Mouse (Mus musculus) adrenal gland, adult 2 months (tissue): ENCODE results near the gene St6galnac3. TPM values are rescaled to one million over a fixed set of nuclear protein-coding genes. Genes with fewer than 3 reads are reported as not detected.
"Not testable (repeated sequence)": the region's sequence is repeated elsewhere in the genome, so short reads cannot be mapped to it uniquely, and the experiment has no call there.

Experiments
- DNase-seq: peaks from one replicate; pipeline ENCODE4 v3.0.0; 2021
- polyA plus RNA-seq: library from polyadenylated mRNA; depleted of rRNA; stranded (reverse); fragments of >200 nt; gene quantifications from 2 replicates; pipeline ENCODE4 v1.2.3, GENCODE M21; 2012
- total RNA-seq, 2 experiments: library from RNA; stranded (reverse); gene quantifications; 2 replicates each; pipeline ENCODE4 v1.2.3; 2021

Gene St6galnac3
- total and polyA plus RNA-seq, 3 experiments: 0.40 to 16.9 (median 7.9) TPM

GRCm38 (mm10) chr3:153407698-153408097 is 317.3 kb downstream of the St6galnac3 start:
- DNase-seq: no peak

GRCm38 (mm10) chr3:153406858-153407257 is 318.1 kb downstream of the St6galnac3 start:
- no peak for DNase-seq

DNA sequence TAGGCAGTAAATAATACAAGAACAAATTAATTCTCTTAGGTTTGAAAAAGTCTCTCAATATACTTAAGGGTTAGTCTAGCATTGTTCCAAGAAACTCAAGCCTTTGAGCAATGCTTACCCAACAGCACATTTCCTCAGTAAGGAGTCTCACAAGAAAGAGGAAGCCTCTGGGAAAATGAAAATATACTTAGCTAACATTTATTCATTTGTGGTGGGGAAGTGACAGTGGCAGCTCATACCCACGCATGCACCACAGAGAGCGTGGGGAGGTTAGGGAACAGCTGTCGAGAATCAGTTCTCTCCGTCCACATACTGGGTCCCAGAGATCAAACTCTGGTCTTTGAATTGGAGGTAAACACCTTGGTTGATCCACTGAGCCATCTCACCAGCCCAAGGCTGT is 318.8 kb downstream of the St6galnac3 start:
- no peak for DNase-seq

GRCm38 (mm10) chr3:153405643-153406042 is 319.3 kb downstream of the St6galnac3 start:
- DNase-seq: no peak

GRCm38 (mm10) chr3:153400259-153400658 is 324.7 kb downstream of the St6galnac3 start:
- DNase-seq: no peak

DNA sequence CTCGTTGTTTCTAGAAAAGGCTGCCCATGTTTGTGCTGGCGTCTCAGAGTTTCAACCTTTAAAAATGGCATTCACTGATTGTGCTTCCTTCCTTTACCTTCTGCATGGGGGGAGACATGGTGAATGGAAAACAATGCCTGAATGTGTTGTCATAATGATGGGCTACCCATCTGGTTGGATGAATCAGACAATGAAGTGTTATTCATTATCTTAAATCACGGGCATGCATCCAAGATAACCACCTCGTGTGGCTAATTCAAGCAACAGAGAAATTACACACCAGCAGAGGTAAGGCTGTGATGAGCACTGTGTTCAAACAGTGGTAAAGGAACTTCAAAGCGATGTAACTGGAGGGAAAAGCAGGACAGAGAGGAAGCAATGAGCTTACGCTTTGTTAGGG is 325.4 kb downstream of the St6galnac3 start:
- no peak for DNase-seq

DNA sequence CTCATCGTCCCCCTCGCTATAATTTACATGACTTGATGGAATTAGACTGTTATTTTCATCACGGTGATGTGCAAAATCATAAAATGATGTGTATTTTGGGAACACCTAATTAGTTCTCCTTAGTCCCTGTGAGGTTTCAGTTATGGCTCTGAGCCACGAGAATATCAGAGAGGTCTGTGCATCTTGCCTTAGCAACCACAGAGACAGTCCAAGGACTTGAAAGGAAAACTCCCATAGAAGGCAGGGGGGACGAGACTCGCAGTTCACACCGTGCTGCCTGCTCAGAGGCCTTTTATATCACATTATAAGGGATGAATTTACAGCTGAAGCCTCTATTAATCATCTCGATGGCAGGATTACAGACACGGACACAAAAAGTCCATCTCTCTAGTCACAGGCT is 327.2 kb downstream of the St6galnac3 start:
- DNase-seq: no peak

GRCm38 (mm10) chr3:153396375-153397068 is 328.5 kb downstream of the St6galnac3 start:
- no peak for DNase-seq

- no peak for DNase-seq
Measured at GRCm38 (mm10) chr3:153395351-153395750, 329.6 kb downstream of the St6galnac3 start.

DNA sequence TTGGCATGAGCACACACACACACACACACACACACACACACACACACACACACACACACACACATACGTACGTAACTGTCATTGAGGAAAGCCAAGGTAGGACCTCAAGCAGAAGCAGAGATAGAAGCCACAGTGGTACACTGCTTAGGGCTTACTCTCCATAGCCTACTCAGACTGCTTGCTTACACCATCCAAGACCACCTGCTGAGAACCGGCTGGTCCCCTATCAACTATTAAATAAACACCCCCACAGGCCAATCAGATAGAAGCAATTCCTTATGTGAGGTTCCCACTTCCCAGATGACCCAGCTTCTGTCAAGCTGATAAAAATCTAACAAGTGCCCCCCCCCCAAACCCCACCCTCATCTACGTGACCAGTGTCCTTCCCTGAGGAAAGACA is 330.2 kb downstream of the St6galnac3 start:
- DNase-seq: no peak

DNA sequence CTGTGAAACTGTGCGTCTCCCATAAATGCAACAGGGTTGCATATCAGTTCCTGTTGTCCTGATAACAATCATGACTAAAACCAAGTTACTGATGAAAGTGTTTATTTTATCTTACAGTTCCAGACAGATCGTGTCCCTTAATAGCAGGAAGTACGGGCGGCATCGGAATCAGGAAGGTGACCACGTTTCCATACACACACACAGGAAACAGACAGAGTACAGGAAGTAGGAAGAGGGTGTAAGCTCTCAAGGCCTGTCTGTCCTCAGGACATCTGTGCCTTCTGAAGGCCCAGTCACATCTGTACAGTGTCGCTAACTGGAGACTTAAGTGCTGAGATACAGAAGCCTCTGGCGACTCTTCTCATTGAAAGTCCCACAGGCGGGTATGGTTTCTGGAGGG is 330.8 kb downstream of the St6galnac3 start:
- DNase-seq: no peak

GRCm38 (mm10) chr3:153391451-153391850 is 333.5 kb downstream of the St6galnac3 start:
- not testable (repeated sequence) for DNase-seq

DNA sequence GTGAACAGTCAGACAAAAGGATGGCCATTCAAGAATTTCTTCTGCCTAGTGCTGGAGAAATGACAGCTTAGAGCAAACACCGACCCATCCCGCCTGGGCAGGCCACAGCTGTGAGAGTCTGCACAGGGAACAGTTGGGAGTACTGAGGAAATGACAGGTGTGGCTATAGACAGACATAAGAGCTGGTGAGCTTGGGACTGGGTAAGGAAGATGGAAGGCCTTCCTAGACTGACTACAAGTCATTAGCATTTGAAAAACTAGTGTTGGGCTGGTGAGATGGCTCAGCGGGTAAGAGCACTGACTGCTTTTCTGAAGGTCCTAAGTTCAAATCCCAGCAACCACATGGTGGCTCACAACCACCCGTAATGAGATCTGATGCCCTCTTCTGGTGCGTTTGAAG is 340.3 kb downstream of the St6galnac3 start:
- not testable (repeated sequence) for DNase-seq

DNA sequence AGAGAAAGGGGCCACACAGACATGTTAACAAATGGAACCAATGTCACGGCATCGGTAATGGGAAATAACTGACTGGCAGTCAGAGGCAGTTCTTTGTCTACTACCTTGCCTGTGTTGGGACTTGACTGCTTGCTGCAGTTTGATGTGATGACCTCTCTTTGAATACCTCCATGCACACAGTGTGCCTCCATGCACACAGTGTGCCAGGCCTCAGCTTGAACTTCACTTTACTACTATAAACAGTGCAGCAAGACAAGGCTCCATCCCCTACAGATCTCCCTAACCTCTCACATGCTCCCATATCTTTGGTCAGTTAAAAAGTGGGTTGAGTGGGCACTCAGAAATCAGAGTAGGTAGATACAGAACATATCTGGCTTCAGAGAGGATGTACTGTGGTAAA is 341.3 kb downstream of the St6galnac3 start:
- DNase-seq: no peak

- no peak for DNase-seq
Measured at GRCm38 (mm10) chr3:153365057-153365755, 359.8 kb downstream of the St6galnac3 start.

- no peak for DNase-seq
Measured at GRCm38 (mm10) chr3:153364366-153364765, 360.6 kb downstream of the St6galnac3 start.

DNA sequence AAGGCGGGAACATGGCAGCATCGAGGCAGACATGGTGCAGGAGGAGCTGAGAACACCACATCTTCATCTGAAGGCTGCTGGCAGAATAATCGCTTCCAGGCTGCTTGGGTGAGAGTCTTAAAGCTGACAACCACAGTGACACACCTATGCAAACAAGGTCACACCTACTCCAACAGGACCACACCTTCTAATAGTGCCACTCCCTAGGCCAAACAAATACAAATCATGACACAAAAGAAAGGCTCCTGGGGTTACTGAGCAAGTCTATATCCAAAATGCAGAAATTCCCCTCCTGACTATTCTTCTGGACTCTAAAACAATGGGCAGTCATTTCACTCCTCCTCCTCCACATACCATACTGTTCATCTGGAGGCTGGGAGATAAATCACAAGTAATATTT is 365.0 kb downstream of the St6galnac3 start:
- no peak for DNase-seq

DNA sequence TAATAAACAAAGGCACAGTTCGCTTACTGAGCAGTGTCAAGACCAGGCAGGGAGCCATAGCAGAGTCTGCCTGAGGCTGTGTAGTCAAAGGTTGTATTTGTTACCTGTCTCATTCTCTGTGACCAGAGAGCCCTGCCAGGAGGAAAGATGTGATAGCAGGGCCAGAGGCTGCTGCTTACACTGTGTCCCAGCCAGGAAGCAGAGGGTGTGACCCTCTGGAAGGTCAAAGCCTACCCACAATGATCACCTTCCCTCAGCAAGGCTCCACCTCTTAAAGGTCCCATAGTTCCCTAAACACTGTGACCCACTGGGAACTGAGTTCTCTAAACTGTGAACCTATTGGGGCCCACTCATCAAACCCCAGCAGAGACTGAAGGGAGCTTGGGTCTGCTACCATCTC is 368.9 kb downstream of the St6galnac3 start:
- no peak for DNase-seq

- DNase-seq: no peak
Measured at GRCm38 (mm10) chr3:153354988-153355297, 370.0 kb downstream of the St6galnac3 start.

GRCm38 (mm10) chr3:153354186-153354987 is 370.6 kb downstream of the St6galnac3 start:
- no peak for DNase-seq

- no peak for DNase-seq
Measured at GRCm38 (mm10) chr3:153353313-153354103, 371.5 kb downstream of the St6galnac3 start.

- no peak for DNase-seq
Measured at GRCm38 (mm10) chr3:153349981-153350380, 375.0 kb downstream of the St6galnac3 start.
